ENCODE assay signal across 10 mouse cellular contexts in the genomic region with DNA sequence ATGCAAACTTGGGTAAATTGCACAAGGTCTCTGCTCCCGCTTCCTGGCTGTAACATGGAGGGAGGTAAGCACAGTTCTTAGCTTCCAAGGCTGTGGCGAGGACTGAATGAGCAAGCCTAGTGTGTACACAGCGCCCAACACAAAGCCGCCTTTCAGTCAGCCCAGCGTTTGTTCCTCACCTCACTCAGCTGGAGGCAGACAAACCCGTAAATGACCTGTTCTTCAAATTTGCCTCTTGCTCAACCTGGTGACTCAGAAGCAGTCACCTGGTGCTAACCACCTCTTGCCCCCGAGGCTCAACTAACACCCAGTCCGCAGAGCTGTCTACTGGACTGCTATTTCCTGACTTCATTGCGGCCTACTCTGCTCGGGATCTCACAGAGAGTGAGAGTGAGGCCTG. TPM values are rescaled to one million over a fixed set of nuclear protein-coding genes. Genes with fewer than 3 reads are reported as not detected.
DNase-seq lines count a peak whose midpoint lies in the region; ATAC-seq and TF ChIP-seq lines count a peak whose summit lies in the region.
"Had no signal": no experiment of that assay in that cellular context is flagged by ENCODE, and none has a peak within 500 bp of the region (broad histone marks: within the 10 kb centered on the region; RNA-seq: fewer than 3 reads in every experiment).

No protein-coding gene starts in this region.

- ATAC-seq in forebrain, embryonic 14.5 days = no peak
- 0 out of 2 replicates have a peak, but pooled peaks have one; percentile 1 for ATAC-seq in limb, embryonic 15.5 days (ENCODE audit: insufficient number of reproducible peaks, low FRiP score, low TSS enrichment, low read depth)
- ATAC-seq in stomach, embryonic 16.5 days (ENCODE audit: insufficient read depth, low FRiP score) = peak; percentile 59

- H3K9me3 ChIP-seq in forebrain, embryonic 14.5 days (replicated peaks; ENCODE audit: control insufficient read depth, low read length) = no peaks in the 10 kb centered on the region
- H3K9me3 ChIP-seq in limb, embryonic 15.5 days = no peaks in the 10 kb centered on the region
- no peaks in the 10 kb centered on the region for H3K9me3 ChIP-seq in stomach, embryonic 16.5 days (replicated peaks; ENCODE audit: control insufficient read depth, low read length)

- DNase-seq in right cerebral cortex, postnatal 10 days (ENCODE audit: low spot score in 2 of 2) = peak; percentile 41 to 57
- no peak for DNase-seq in right cerebral cortex, adult 18-20 months
- DNase-seq in forebrain, embryonic 14.5 days (ENCODE audit: low spot score) = no peak
- DNase-seq in thymus, adult 2 months = no peak
- no peak for DNase-seq in layer of hippocampus, adult 11-12 months (ENCODE audit: low spot score)
- no peak for DNase-seq in left cerebral cortex, postnatal 25 days (ENCODE audit: low spot score in 2 of 2)

- H3K27me3 ChIP-seq in forebrain, embryonic 14.5 days (replicated peaks; ENCODE audit: control insufficient read depth, insufficient read depth, low read length) = no peaks in the 10 kb centered on the region
- H3K27me3 ChIP-seq in limb, embryonic 15.5 days = no peaks in the 10 kb centered on the region
- no peaks in the 10 kb centered on the region for H3K27me3 ChIP-seq in stomach, embryonic 16.5 days (ENCODE audit: control insufficient read depth, insufficient read depth, low read length)
- H3K27me3 ChIP-seq in thymus, adult 2 months (ENCODE audit: control insufficient read depth, insufficient read depth, low read length) = no peaks in the 10 kb centered on the region

- no peak overlapping the region for H3K9ac ChIP-seq in forebrain, embryonic 14.5 days (ENCODE audit: low read length)
- no peak overlapping the region for H3K9ac ChIP-seq in limb, embryonic 15.5 days
- peak overlapping the region; percentile 27; the same call in 1 of the 2 replicates for H3K9ac ChIP-seq in stomach, embryonic 16.5 days (ENCODE audit: low read length)

- H3K36me3 ChIP-seq in forebrain, embryonic 14.5 days (ENCODE audit: control insufficient read depth, insufficient read depth, low read length) = no peaks in the 10 kb centered on the region
- no peaks in the 10 kb centered on the region for H3K36me3 ChIP-seq in limb, embryonic 15.5 days
- H3K36me3 ChIP-seq in stomach, embryonic 16.5 days (ENCODE audit: control insufficient read depth, insufficient read depth, low read length) = no peaks in the 10 kb centered on the region
- H3K36me3 ChIP-seq in thymus, adult 2 months (ENCODE audit: control insufficient read depth, insufficient read depth, low read length) = no peaks in the 10 kb centered on the region

- WGBS in forebrain, embryonic 14.5 days = 42% methylated on average over 10 of the region's 10 CpGs
- WGBS in limb, embryonic 15.5 days = 52% methylated on average over 10 of the region's 10 CpGs
- 50% methylated on average over 10 of the region's 10 CpGs for WGBS in stomach, embryonic 16.5 days
- 83% methylated on average over 10 of the region's 10 CpGs for WGBS in thymus, adult 2 months

- peak overlapping the region; percentile 48 for H3K27ac ChIP-seq in forebrain, embryonic 14.5 days (ENCODE audit: low read depth, low read length)
- H3K27ac ChIP-seq in limb, embryonic 15.5 days = peak overlapping the region; percentile 72
- peak overlapping the region; percentile 74 for H3K27ac ChIP-seq in stomach, embryonic 16.5 days (ENCODE audit: low read length)
- no peak overlapping the region for H3K27ac ChIP-seq in thymus, adult 2 months (ENCODE audit: control insufficient read depth, insufficient read depth, low read length)

- no peak overlapping the region for H3K4me3 ChIP-seq in forebrain, embryonic 14.5 days (ENCODE audit: low read depth, low read length)
- no peak overlapping the region for H3K4me3 ChIP-seq in limb, embryonic 15.5 days
- H3K4me3 ChIP-seq in stomach, embryonic 16.5 days (replicated peaks; ENCODE audit: low read length) = no peak overlapping the region
- H3K4me3 ChIP-seq in thymus, adult 2 months (ENCODE audit: control insufficient read depth, insufficient read depth, low read length) = no peak overlapping the region
- H3K4me3 ChIP-seq: myocyte had no signal

- no peak for TF ChIP-seq POLR2A in thymus, adult 2 months (IDR thresholded peaks at IDR 0.05; ENCODE audit: control insufficient read depth, extremely low read depth, insufficient read depth, low read length, poor library complexity)

- intact Hi-C loops in left cerebral cortex, postnatal 25 days (cut with DNase I) = loop anchor here (2.0 kb wide), 2 partner anchors 15 to 27 kb away; no protein-coding TSS in a partner anchor

- no peak for TF ChIP-seq CTCF in thymus, adult 2 months (IDR thresholded peaks at IDR 0.05; ENCODE audit: borderline replicate concordance, control insufficient read depth, extremely low read depth, insufficient read depth, low read length, poor library complexity)

- peaks cover 21% of the 10 kb centered on the region for H3K4me1 ChIP-seq in forebrain, embryonic 14.5 days (ENCODE audit: control insufficient read depth, insufficient read depth, low read length)
- H3K4me1 ChIP-seq in limb, embryonic 15.5 days = peaks cover 32% of the 10 kb centered on the region
- H3K4me1 ChIP-seq in stomach, embryonic 16.5 days (ENCODE audit: control insufficient read depth, insufficient read depth, low read length) = peaks cover 21% of the 10 kb centered on the region
- H3K4me1 ChIP-seq in thymus, adult 2 months (replicated peaks; ENCODE audit: control insufficient read depth, insufficient read depth, low read length) = peaks cover 31% of the 10 kb centered on the region

- H3K4me2 ChIP-seq in forebrain, embryonic 14.5 days (ENCODE audit: low read length) = no peak overlapping the region
- no peak overlapping the region for H3K4me2 ChIP-seq in limb, embryonic 15.5 days
- no peak overlapping the region for H3K4me2 ChIP-seq in stomach, embryonic 16.5 days (ENCODE audit: low read depth, low read length)

RNA-seq across cellular contexts. Expression of a gene that starts 10.1 kb away (rescaled TPM):
- polyA plus RNA-seq in forebrain, embryonic 14.5 days (2014; fragmentation: Nextera tagmentation; extraction: Ambion mirVana) = 12.9 and 19.8 TPM in 2 replicates
- 5.0 and 8.4 TPM in 2 replicates for polyA plus RNA-seq in limb, embryonic 15.5 days (2015; fragmentation: Nextera tagmentation; extraction: Ambion mirVana)
- polyA plus RNA-seq in stomach, embryonic 16.5 days (2015; fragmentation: Nextera tagmentation; extraction: Ambion mirVana) = 5.7 and 7.5 TPM in 2 replicates
- polyA plus RNA-seq in thymus, adult 2 months (2012; rRNA removed) = 24.4 and 28.5 TPM in 2 replicates
- 100 to 1,000 TPM; 610 to 694 TPM for total RNA-seq in left cerebral cortex, postnatal 25 days (2021)

RNA-seq across cellular contexts. Expression of a gene that starts 21.2 kb away (rescaled TPM):
- polyA plus RNA-seq in forebrain, embryonic 14.5 days (2014; fragmentation: Nextera tagmentation; extraction: Ambion mirVana) = 1.3 and 1.5 TPM in 2 replicates
- polyA plus RNA-seq in limb, embryonic 15.5 days (2015; fragmentation: Nextera tagmentation; extraction: Ambion mirVana) = 0.04 and 0.09 TPM in 2 replicates
- polyA plus RNA-seq in stomach, embryonic 16.5 days (2015; fragmentation: Nextera tagmentation; extraction: Ambion mirVana) = 0.07 TPM in 1 of 2 replicates, not detected in the other
- polyA plus RNA-seq in thymus, adult 2 months (2012; rRNA removed) = 1.5 TPM in 2 replicates
- 100 to 1,000 TPM; 126 to 139 TPM for total RNA-seq in left cerebral cortex, postnatal 25 days (2021)
- polyA plus RNA-seq: heart, postnatal 0 days had no signal

RNA-seq across cellular contexts. Expression of a gene that starts 33.1 kb away (rescaled TPM):
- 1.5 and 1.6 TPM in 2 replicates for polyA plus RNA-seq in forebrain, embryonic 14.5 days (2014; fragmentation: Nextera tagmentation; extraction: Ambion mirVana)
- 0.04 and 0.05 TPM in 2 replicates for polyA plus RNA-seq in limb, embryonic 15.5 days (2015; fragmentation: Nextera tagmentation; extraction: Ambion mirVana)
- polyA plus RNA-seq in stomach, embryonic 16.5 days (2015; fragmentation: Nextera tagmentation; extraction: Ambion mirVana) = 0.07 and 0.19 TPM in 2 replicates
- 3.2 and 3.9 TPM in 2 replicates for polyA plus RNA-seq in thymus, adult 2 months (2012; rRNA removed)
- 10 to 100 TPM; 85.4 to 99.8 TPM for total RNA-seq in left cerebral cortex, postnatal 25 days (2021)
- polyA plus RNA-seq: heart, postnatal 0 days; myocyte had no signal

RNA-seq across cellular contexts. Expression of a gene that starts 46.5 kb away (rescaled TPM):
- 132 and 147 TPM in 2 replicates for polyA plus RNA-seq in forebrain, embryonic 14.5 days (2014; fragmentation: Nextera tagmentation; extraction: Ambion mirVana)
- 51.4 and 62.7 TPM in 2 replicates for polyA plus RNA-seq in limb, embryonic 15.5 days (2015; fragmentation: Nextera tagmentation; extraction: Ambion mirVana)
- 27.8 and 35.0 TPM in 2 replicates for polyA plus RNA-seq in stomach, embryonic 16.5 days (2015; fragmentation: Nextera tagmentation; extraction: Ambion mirVana)
- polyA plus RNA-seq in thymus, adult 2 months (2012; rRNA removed) = 159 and 162 TPM in 2 replicates
- total RNA-seq in left cerebral cortex, postnatal 25 days (2021) = 100 to 1,000 TPM; 232 to 242 TPM

RNA-seq across cellular contexts. Expression of a gene that starts 49.7 kb away (rescaled TPM):
- 0.08 and 0.12 TPM in 2 replicates for polyA plus RNA-seq in forebrain, embryonic 14.5 days (2014; fragmentation: Nextera tagmentation; extraction: Ambion mirVana)
- polyA plus RNA-seq in limb, embryonic 15.5 days (2015; fragmentation: Nextera tagmentation; extraction: Ambion mirVana) = not detected in 2 replicates
- polyA plus RNA-seq in stomach, embryonic 16.5 days (2015; fragmentation: Nextera tagmentation; extraction: Ambion mirVana) = 0.04 TPM in 1 of 2 replicates, not detected in the other
- 0.07 TPM in 1 of 2 replicates, not detected in the other for polyA plus RNA-seq in thymus, adult 2 months (2012; rRNA removed)
- total RNA-seq in left cerebral cortex, postnatal 25 days (2021) = not detected

Comparison
In these comparisons a context has a peak if more than half of its experiments do, and no peak if none do; other contexts are left out.
1. DNase-seq: peak in right cerebral cortex, postnatal 10 days (2 of 2); none in right cerebral cortex, adult 18-20 months (single experiment), forebrain, embryonic 14.5 days (single experiment), thymus, adult 2 months (single experiment), layer of hippocampus, adult 11-12 months (single experiment) and left cerebral cortex, postnatal 25 days (0 of 2).